Mouse (Mus musculus) heart, adult 8-10 months (tissue): Measurements from ENCODE around the gene Ppard. TPM values are rescaled to one million over a fixed set of nuclear protein-coding genes. Genes with fewer than 3 reads are reported as not detected.
A peak's percentile ranks its signal among the peaks of the same experiment; 100 is the strongest.

Experiments used
- DNase-seq: peaks from one replicate; pipeline ENCODE4 v3.0.0; 2022; ENCODE audit warnings: low spot score
- total RNA-seq, 4 experiments: library from RNA; stranded (reverse); gene quantifications; 2 replicates each; pipeline ENCODE4 v1.2.4; 2022

Ppard gene
- total RNA-seq, 4 experiments from 2014 or later = 32.4 to 33.8 (median 33.1) TPM

- DNase-seq = no peak
These were observed 23.2 kb downstream of the Ppard start for GRCm38 (mm10) chr17:28255651-28256050.

- peak; percentile 89 for DNase-seq
These were observed 24.3 kb downstream of the Ppard start for GRCm38 (mm10) chr17:28256651-28257328.

GRCm38 (mm10) chr17:28258325-28258724, 25.8 kb downstream of the Ppard start:
- DNase-seq = no peak

- no peak for DNase-seq
These were observed 27.5 kb downstream of the Ppard start for GRCm38 (mm10) chr17:28259890-28260542.

- no peak for DNase-seq
These were observed 28.0 kb downstream of the Ppard start for GRCm38 (mm10) chr17:28260543-28260909.

GRCm38 (mm10) chr17:28261795-28262194, 29.3 kb downstream of the Ppard start:
- no peak for DNase-seq

GRCm38 (mm10) chr17:28263181-28263894, 30.8 kb downstream of the Ppard start:
- no peak for DNase-seq

GRCm38 (mm10) chr17:28267251-28267650, 34.8 kb downstream of the Ppard start:
- DNase-seq = no peak

GRCm38 (mm10) chr17:28270165-28270564, 37.7 kb downstream of the Ppard start:
- no peak for DNase-seq

- no peak for DNase-seq
These were observed 39.2 kb downstream of the Ppard start for GRCm38 (mm10) chr17:28271537-28272266.

- DNase-seq = no peak
These were observed 39.8 kb downstream of the Ppard start for GRCm38 (mm10) chr17:28272281-28272680.

GRCm38 (mm10) chr17:28272837-28273236, 40.3 kb downstream of the Ppard start:
- no peak for DNase-seq

GRCm38 (mm10) chr17:28274739-28275138, 42.2 kb downstream of the Ppard start:
- no peak for DNase-seq

GRCm38 (mm10) chr17:28277226-28277625, 44.7 kb downstream of the Ppard start:
- no peak for DNase-seq

- no peak for DNase-seq
These were observed 45.2 kb downstream of the Ppard start for GRCm38 (mm10) chr17:28277721-28278120.

GRCm38 (mm10) chr17:28278156-28278555, 45.7 kb downstream of the Ppard start:
- no peak for DNase-seq

- no peak for DNase-seq
These were observed 46.7 kb downstream of the Ppard start for GRCm38 (mm10) chr17:28279236-28279635.

GRCm38 (mm10) chr17:28279780-28280422, 47.4 kb downstream of the Ppard start:
- peak; percentile 49 for DNase-seq

- DNase-seq = no peak
These were observed 47.9 kb downstream of the Ppard start for GRCm38 (mm10) chr17:28280423-28280800.

- no peak for DNase-seq
These were observed 48.4 kb downstream of the Ppard start for GRCm38 (mm10) chr17:28280831-28281377.

GRCm38 (mm10) chr17:28281866-28282441, 49.5 kb downstream of the Ppard start:
- DNase-seq = no peak
